Mouse (Mus musculus) neural tube, embryonic 14.5 days (tissue): ENCODE results near the gene Cnksr1. TPM values are rescaled to one million over a fixed set of nuclear protein-coding genes. Genes with fewer than 3 reads are reported as not detected.

Experiments
- ATAC-seq: fragments of 200-750 bp; cut with Nextera tagmentation; 2 replicates; pipeline ENCODE4 v1.8.0; 2017; ENCODE audit warnings: low read depth, mild to moderate bottlenecking, moderate TSS enrichment, moderate library complexity
- H3K27ac ChIP-seq: fragments of 300-500 bp; sonication (generic); 2 replicates; pipeline ENCODE4 v1.5.1; 2014; ENCODE audit warnings: low read depth, mild to moderate bottlenecking, control low read depth, low read length, moderate library complexity, mixed read lengths
- H3K27me3 ChIP-seq: fragments of 300-500 bp; sonication (generic); 2 replicates; pipeline ENCODE4 v1.6.1; 2014; ENCODE audit warnings: low read length; ENCODE audit not compliant: control insufficient read depth, insufficient read depth
- H3K36me3 ChIP-seq: fragments of 300-500 bp; sonication (generic); 2 replicates; pipeline ENCODE4 v1.6.1; 2014; ENCODE audit warnings: low read length, mixed read lengths; ENCODE audit not compliant: control insufficient read depth, insufficient read depth
- H3K4me1 ChIP-seq: fragments of 300-500 bp; sonication (generic); 2 replicates; pipeline ENCODE4 v1.6.1; 2014; ENCODE audit warnings: low read length; ENCODE audit not compliant: control insufficient read depth, insufficient read depth
- H3K4me2 ChIP-seq: fragments of 300-500 bp; sonication (generic); 2 replicates; pipeline ENCODE4 v1.6.1; 2014; ENCODE audit warnings: mild to moderate bottlenecking, low read depth, low read length, control low read depth
- H3K4me3 ChIP-seq: fragments of 300-500 bp; sonication (generic); 2 replicates; pipeline ENCODE4 v1.5.1; 2014; ENCODE audit warnings: low read depth, low read length, control low read depth, mixed read lengths
- H3K9ac ChIP-seq: fragments of 300-500 bp; sonication (generic); replicated peaks from 2 replicates; pipeline ENCODE4 v1.6.1; 2014; ENCODE audit warnings: low read depth, mild to moderate bottlenecking, control low read depth, low read length, mixed read lengths
- H3K9me3 ChIP-seq: fragments of 300-500 bp; sonication (generic); 2 replicates; pipeline ENCODE4 v1.6.1; 2016; ENCODE audit warnings: low read length; ENCODE audit not compliant: control insufficient read depth
- WGBS: fragments of 180-500 bp; shearing (Covaris S2); extraction: QIAGEN DNeasy Blood & Tissue Kit; methylation state at CpG from one replicate; pipeline ENCODE4 v1.1.7; 2014; 5-methylcytosine and 5-hydroxymethylcytosine counted together
- polyA plus RNA-seq: library from polyadenylated mRNA; unstranded; fragments of >200 nt; fragmentation: Nextera tagmentation; extraction: Ambion mirVana; gene quantifications from 2 replicates; pipeline ENCODE4 v1.2.1, GENCODE M21; 2014

Cnksr1 gene
- polyA plus RNA-seq, 1 experiment from 2014 or later, result 0.16 TPM

- Histone ChIP-seq H3K27ac (no peak overlapping the region), H3K36me3 (no peaks in the 10 kb centered on the region), H3K4me1 (peaks cover 20% of the 10 kb centered on the region), H3K4me2 (peak overlapping the region; percentile 71), H3K9ac (peak overlapping the region; percentile 34; the same call in 1 of the 2 replicates), H3K4me3 (peak overlapping the region; percentile 51), H3K27me3 (peaks cover 18% of the 10 kb centered on the region), H3K9me3 (no peaks in the 10 kb centered on the region)
- WGBS, result 1% methylated on average over 30 of the region's 30 CpGs
- ATAC-seq, result peak; percentile 52; the same call in 1 of the 2 replicates
Measured at GRCm38 (mm10) chr4:134249651-134250050, 11.5 kb upstream of the Cnksr1 start.

- Histone ChIP-seq H3K27me3 (peaks cover 7% of the 10 kb centered on the region; the same call in 1 of the 2 replicates), H3K36me3 (no peaks in the 10 kb centered on the region), H3K4me1 (peaks cover 14% of the 10 kb centered on the region), H3K4me2 (peak within 1 kb of the TSS; percentile 97), H3K27ac (no peak within 1 kb of the TSS), H3K9ac (no peak within 1 kb of the TSS; the same call in 1 of the 2 replicates), H3K4me3 (peak within 1 kb of the TSS; percentile 78), H3K9me3 (no peaks in the 10 kb centered on the region)
- WGBS, result 73% methylated on average over 7 of the region's 7 CpGs
- no peak for ATAC-seq
Measured at GRCm38 (mm10) chr4:134246719-134247258, 8.6 kb upstream of the Cnksr1 start, which contains the start of gene Gm30191. Gm30191 (plus strand) TSS chr4:134246935.

GRCm38 (mm10) chr4:134246256-134246655 lies 8.1 kb upstream of the Cnksr1 start:
- H3K9me3 ChIP-seq, result no peaks in the 10 kb centered on the region
- H3K27me3 ChIP-seq, result peaks cover 7% of the 10 kb centered on the region; the same call in 1 of the 2 replicates
- H3K9ac ChIP-seq, result no peak overlapping the region
- 30% methylated on average over 4 of the region's 4 CpGs for WGBS
- ATAC-seq, result no peak
- H3K36me3 ChIP-seq, result no peaks in the 10 kb centered on the region
- H3K4me2 ChIP-seq, result no peak overlapping the region; the same call in 1 of the 2 replicates
- H3K4me1 ChIP-seq, result peaks cover 14% of the 10 kb centered on the region
- H3K4me3 ChIP-seq, result peak overlapping the region; percentile 78; the same call in 1 of the 2 replicates
- no peak overlapping the region for H3K27ac ChIP-seq

GRCm38 (mm10) chr4:134245148-134245843 lies 7.1 kb upstream of the Cnksr1 start, which contains the start of gene Zfp593:
Zfp593 (minus strand) TSS chr4:134245592.
- Histone ChIP-seq H3K4me3 (peak within 1 kb of the TSS; percentile 78), H3K27ac (no peak within 1 kb of the TSS), H3K9me3 (no peaks in the 10 kb centered on the region), H3K36me3 (no peaks in the 10 kb centered on the region), H3K9ac (peak within 1 kb of the TSS; percentile 75), H3K4me2 (peak within 1 kb of the TSS; percentile 97), H3K4me1 (peaks cover 10% of the 10 kb centered on the region), H3K27me3 (peaks cover 3% of the 10 kb centered on the region; the same call in 1 of the 2 replicates)
- ATAC-seq, result peak; percentile 80
- whole genome bisulfite sequencing, result under 1% methylated on average over 60 of the region's 60 CpGs

GRCm38 (mm10) chr4:134243516-134244250 lies 5.5 kb upstream of the Cnksr1 start, which contains the start of gene E130218I03Rik:
E130218I03Rik (plus strand) TSS chr4:134243662.
- Histone ChIP-seq H3K9me3 (no peaks in the 10 kb centered on the region), H3K4me1 (peaks cover 10% of the 10 kb centered on the region), H3K27ac (no peak within 1 kb of the TSS), H3K27me3 (no peaks in the 10 kb centered on the region), H3K4me3 (peak within 1 kb of the TSS; percentile 78; the same call in 1 of the 2 replicates), H3K9ac (no peak within 1 kb of the TSS), H3K4me2 (peak within 1 kb of the TSS; percentile 97; the same call in 1 of the 2 replicates), H3K36me3 (no peaks in the 10 kb centered on the region)
- WGBS, result 95% methylated on average over 17 of the region's 17 CpGs
- ATAC-seq, result no peak

- H3K4me1 ChIP-seq, result 0 out of 2 replicates have a peak, but pooled peaks cover 4% of the 10 kb centered on the region
- no peak for ATAC-seq
- H3K27ac ChIP-seq, result no peak overlapping the region
- no peak overlapping the region for H3K4me3 ChIP-seq
- no peaks in the 10 kb centered on the region for H3K36me3 ChIP-seq
- 14% methylated on average over 10 of the region's 10 CpGs for WGBS
- no peaks in the 10 kb centered on the region for H3K9me3 ChIP-seq
- H3K4me2 ChIP-seq, result no peak overlapping the region
- peaks cover 5% of the 10 kb centered on the region; the same call in 1 of the 2 replicates for H3K27me3 ChIP-seq
- H3K9ac ChIP-seq, result no peak overlapping the region
Measured at GRCm38 (mm10) chr4:134238686-134239085, 487 bp upstream of the Cnksr1 start.

GRCm38 (mm10) chr4:134237582-134238278 lies 469 bp downstream of the Cnksr1 start:
- Histone ChIP-seq H3K4me3 (no peak overlapping the region), H3K4me2 (no peak overlapping the region), H3K27me3 (peaks cover 5% of the 10 kb centered on the region; the same call in 1 of the 2 replicates), H3K27ac (no peak overlapping the region), H3K9ac (no peak overlapping the region), H3K4me1 (0 out of 2 replicates have a peak, but pooled peaks cover 4% of the 10 kb centered on the region), H3K9me3 (no peaks in the 10 kb centered on the region), H3K36me3 (no peaks in the 10 kb centered on the region)
- 34% methylated on average over 19 of the region's 19 CpGs for WGBS
- no peak for ATAC-seq

DNA sequence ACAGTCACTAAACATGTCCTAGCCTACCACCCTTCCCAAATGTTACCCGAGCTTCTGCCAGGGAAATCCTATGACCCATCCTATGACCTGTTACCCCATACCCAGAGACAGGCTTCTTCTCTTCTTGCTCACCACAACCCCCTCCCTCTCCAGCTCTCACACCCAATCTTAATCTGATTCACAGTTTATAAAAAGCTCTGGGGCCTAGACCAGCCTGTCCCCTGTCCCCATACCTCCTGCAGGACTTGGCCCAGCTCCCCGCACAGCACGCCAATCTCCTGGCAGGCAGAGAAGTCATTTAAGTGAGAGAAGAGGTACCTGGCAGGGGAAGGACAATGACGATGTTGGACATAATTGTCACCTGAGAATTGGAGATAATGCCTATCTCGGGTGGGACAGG lies 3.3 kb downstream of the Cnksr1 start:
- Histone ChIP-seq H3K27ac (no peak overlapping the region), H3K4me1 (0 out of 2 replicates have a peak, but pooled peaks cover 4% of the 10 kb centered on the region), H3K9ac (no peak overlapping the region), H3K4me3 (no peak overlapping the region), H3K9me3 (no peaks in the 10 kb centered on the region), H3K36me3 (no peaks in the 10 kb centered on the region), H3K4me2 (no peak overlapping the region), H3K27me3 (peaks cover 5% of the 10 kb centered on the region; the same call in 1 of the 2 replicates)
- no peak for ATAC-seq
- 83% methylated on average over 5 of the region's 5 CpGs for WGBS
